ENCODE assay signal across 8 mouse cellular contexts in the genomic region with DNA sequence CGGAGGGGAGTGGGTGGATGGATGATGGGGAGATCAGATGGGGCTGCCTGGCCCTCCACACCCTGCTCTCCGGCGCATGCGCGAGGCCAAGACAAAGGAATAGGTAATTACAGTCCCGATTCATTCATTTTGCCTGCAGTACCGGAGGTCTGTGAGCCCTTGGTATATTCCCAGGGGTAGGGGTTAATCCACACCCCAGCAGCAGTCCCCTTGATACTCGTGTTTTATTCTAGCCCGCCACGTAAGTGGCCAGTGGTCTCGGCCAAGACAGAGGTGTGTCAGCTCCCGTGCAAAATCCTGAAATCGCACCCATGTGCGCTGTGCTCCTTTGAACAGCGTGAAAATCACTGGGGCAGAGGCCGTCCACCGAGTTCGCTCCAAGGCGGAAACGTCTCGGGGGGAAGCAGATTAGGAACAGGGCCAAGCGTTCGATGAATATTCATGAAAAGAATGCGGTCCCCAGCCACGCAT. TPM values are rescaled to one million over a fixed set of nuclear protein-coding genes. Genes with fewer than 3 reads are reported as not detected.
DNase-seq lines count a peak whose midpoint lies in the region; ATAC-seq and TF ChIP-seq lines count a peak whose summit lies in the region.

No protein-coding gene starts in this region.

- no peaks in the 10 kb centered on the region for H3K4me1 ChIP-seq in embryonic facial prominence, embryonic 11.5 days (ENCODE audit: control insufficient read depth, insufficient read depth, low read length)
- 0 out of 2 replicates have a peak, but pooled peaks cover 4% of the 10 kb centered on the region for H3K4me1 ChIP-seq in heart, postnatal 0 days (ENCODE audit: control insufficient read depth, insufficient read depth)
- peaks cover 4% of the 10 kb centered on the region for H3K4me1 ChIP-seq in lung, embryonic 16.5 days (replicated peaks; ENCODE audit: control insufficient read depth, insufficient read depth, low read length)

- peak overlapping the region; percentile 98 for H3K4me3 ChIP-seq in embryonic facial prominence, embryonic 11.5 days (ENCODE audit: low read depth, low read length)
- peak overlapping the region; percentile 66 for H3K4me3 ChIP-seq in heart, postnatal 0 days (ENCODE audit: low read depth, low read length)
- H3K4me3 ChIP-seq in lung, embryonic 16.5 days (ENCODE audit: low read length): peak overlapping the region; percentile 77

- peak; percentile 67 for ATAC-seq in embryonic facial prominence, embryonic 11.5 days (replicated peaks; ENCODE audit: insufficient number of reproducible peaks, low FRiP score, low TSS enrichment, low read depth)
- ATAC-seq in heart, postnatal 0 days (ENCODE audit: insufficient read depth, low read depth): no peak
- ATAC-seq in lung, embryonic 16.5 days (ENCODE audit: low read depth): peak; percentile 6; the same call in 1 of the 2 replicates

- peak overlapping the region; percentile 94 for H3K27ac ChIP-seq in embryonic facial prominence, embryonic 11.5 days (replicated peaks; ENCODE audit: low read depth, low read length)
- H3K27ac ChIP-seq in heart, postnatal 0 days (ENCODE audit: low read depth): no peak overlapping the region
- peak overlapping the region; percentile 76 for H3K27ac ChIP-seq in lung, embryonic 16.5 days (ENCODE audit: low read length)

- peak; percentile 24 to 26 for DNase-seq in CD8-positive naive resting alpha-beta T cell, adult 2 months (ENCODE audit: low read depth in 2 of 2, low spot score in 2 of 2)
- DNase-seq in adrenal gland, adult 2 months: peak; percentile 35
- peak; percentile 89 for DNase-seq in embryonic facial prominence, embryonic 11.5 days (ENCODE audit: low spot score)
- no peak for DNase-seq in heart, postnatal 0 days (ENCODE audit: low spot score)
- DNase-seq in layer of hippocampus, adult 8-10 months (ENCODE audit: low spot score in 2 of 2): peak; percentile 68 to 74
- DNase-seq in right cerebral cortex, postnatal 10 days (ENCODE audit: low spot score in 2 of 2): peak; percentile 89 to 90
- DNase-seq in spleen, postnatal 4 days (ENCODE audit: low spot score in 2 of 2): no peak

- peak overlapping the region; percentile 90 for H3K4me2 ChIP-seq in embryonic facial prominence, embryonic 11.5 days (ENCODE audit: low read depth, low read length)
- H3K4me2 ChIP-seq in heart, postnatal 0 days (ENCODE audit: low read depth, low read length): peak overlapping the region; percentile 70
- peak overlapping the region; percentile 81 for H3K4me2 ChIP-seq in lung, embryonic 16.5 days (ENCODE audit: low read depth, low read length)

- TF ChIP-seq EP300 in heart, postnatal 0 days (IDR thresholded peaks at IDR 0.05; ENCODE audit: low read depth): no peak

- WGBS in embryonic facial prominence, embryonic 11.5 days: under 1% methylated on average over 25 of the region's 25 CpGs
- WGBS in heart, postnatal 0 days: under 1% methylated on average over 25 of the region's 25 CpGs
- under 1% methylated on average over 25 of the region's 25 CpGs for WGBS in lung, embryonic 16.5 days

- no peaks in the 10 kb centered on the region for H3K9me3 ChIP-seq in embryonic facial prominence, embryonic 11.5 days (replicated peaks; ENCODE audit: control insufficient read depth, low read length)
- no peaks in the 10 kb centered on the region for H3K9me3 ChIP-seq in heart, postnatal 0 days (replicated peaks; ENCODE audit: control insufficient read depth, low read length)
- no peaks in the 10 kb centered on the region for H3K9me3 ChIP-seq in lung, embryonic 16.5 days (ENCODE audit: control insufficient read depth, low read length)

- TF ChIP-seq CTCF in heart, postnatal 0 days (IDR thresholded peaks at IDR 0.05; ENCODE audit: low read depth): no peak

- no peaks in the 10 kb centered on the region for H3K27me3 ChIP-seq in embryonic facial prominence, embryonic 11.5 days (ENCODE audit: control insufficient read depth, insufficient read depth, low read length)
- H3K27me3 ChIP-seq in heart, postnatal 0 days (ENCODE audit: control insufficient read depth, insufficient read depth, low read length): peaks cover 15% of the 10 kb centered on the region
- no peaks in the 10 kb centered on the region for H3K27me3 ChIP-seq in lung, embryonic 16.5 days (ENCODE audit: control insufficient read depth, insufficient read depth, low read depth, low read length)

- peak overlapping the region; percentile 97 for H3K9ac ChIP-seq in embryonic facial prominence, embryonic 11.5 days (replicated peaks; ENCODE audit: low read length)
- H3K9ac ChIP-seq in heart, postnatal 0 days (replicated peaks; ENCODE audit: low read depth, low read length): peak overlapping the region; percentile 52; the same call in 1 of the 2 replicates
- H3K9ac ChIP-seq in lung, embryonic 16.5 days (ENCODE audit: low read length): peak overlapping the region; percentile 82

- no peaks in the 10 kb centered on the region for H3K36me3 ChIP-seq in embryonic facial prominence, embryonic 11.5 days (replicated peaks; ENCODE audit: control insufficient read depth, insufficient read depth, low read depth, low read length)
- H3K36me3 ChIP-seq in heart, postnatal 0 days (replicated peaks; ENCODE audit: control insufficient read depth, insufficient read depth, low read length): no peaks in the 10 kb centered on the region
- H3K36me3 ChIP-seq in lung, embryonic 16.5 days (ENCODE audit: control insufficient read depth, insufficient read depth, low read length): no peaks in the 10 kb centered on the region

RNA-seq across cellular contexts. Expression of gene Basp1, which starts 1.4 kb away (rescaled TPM):
- 1 to 10 TPM; 6.6 to 8.1 TPM for total RNA-seq in adrenal gland, adult 2 months (2021)
- 2.4 and 4.2 TPM in 2 replicates for polyA plus RNA-seq in adrenal gland, adult 2 months (2012; rRNA removed)
- 113 and 141 TPM in 2 replicates for polyA plus RNA-seq in embryonic facial prominence, embryonic 11.5 days (2014; fragmentation: Nextera tagmentation; extraction: Ambion mirVana)
- total RNA-seq in heart, postnatal 0 days (2014; rRNA removed; ENCODE audit: low replicate concordance): 2.9 and 7.9 TPM in 2 replicates
- polyA plus RNA-seq in heart, postnatal 0 days (2015; fragmentation: Nextera tagmentation; extraction: Ambion mirVana): 2.8 and 2.9 TPM in 2 replicates
- total RNA-seq in layer of hippocampus, adult 8-10 months (2022): 100 to 1,000 TPM; 476 to 520 (median 494) TPM
- 9.3 and 13.0 TPM in 2 replicates for polyA plus RNA-seq in lung, embryonic 16.5 days (2015; fragmentation: Nextera tagmentation; extraction: Ambion mirVana)

Comparison
In these comparisons a context has a peak if more than half of its experiments do, and no peak if none do; other contexts are left out.
1. DNase-seq: peak in CD8-positive naive resting alpha-beta T cell, adult 2 months (2 of 2), adrenal gland, adult 2 months (single experiment), embryonic facial prominence, embryonic 11.5 days (single experiment), layer of hippocampus, adult 8-10 months (2 of 2) and right cerebral cortex, postnatal 10 days (2 of 2); none in heart, postnatal 0 days (single experiment) and spleen, postnatal 4 days (0 of 2).
2. Peak in every context shown above with its lines, with median percentiles within 50 percentile points of each other: H3K4me2 ChIP-seq, H3K4me3 ChIP-seq and H3K9ac ChIP-seq.